Mouse (Mus musculus) embryo, embryonic 10.5 days (tissue): ENCODE measurements around the gene Nckipsd.

ENCODE experiments used
- DNase-seq: peaks from one replicate; pipeline ENCODE4 v3.0.0-alpha.2; 2015; ENCODE audit warnings: low spot score

The Nckipsd gene

GRCm38 (mm10) chr9:108808163-108808665 lies at the start of gene Nckipsd:
Gene Nckipsd (plus strand): TSS chr9:108808368.
- peak; percentile 96 for DNase-seq

GRCm38 (mm10) chr9:108759121-108759520 lies 49.0 kb upstream of the Nckipsd start:
- DNase-seq, result no peak

- DNase-seq, result peak; percentile 65
These were observed 48.4 kb upstream of the Nckipsd start for GRCm38 (mm10) chr9:108759805-108760204.

- DNase-seq, result no peak
These were observed 46.6 kb upstream of the Nckipsd start for GRCm38 (mm10) chr9:108761561-108761960.

- DNase-seq, result no peak
These were observed 43.2 kb upstream of the Nckipsd start for GRCm38 (mm10) chr9:108764971-108765370.

- DNase-seq, result no peak
These were observed 31.6 kb upstream of the Nckipsd start for GRCm38 (mm10) chr9:108776614-108777013.

- DNase-seq, result no peak
These were observed 30.9 kb upstream of the Nckipsd start for GRCm38 (mm10) chr9:108777276-108777675.

GRCm38 (mm10) chr9:108780959-108781358 lies 27.2 kb upstream of the Nckipsd start:
- no peak for DNase-seq

- DNase-seq, result peak; percentile 29
These were observed 26.3 kb upstream of the Nckipsd start for GRCm38 (mm10) chr9:108781891-108782290.

GRCm38 (mm10) chr9:108782836-108783547 lies 25.2 kb upstream of the Nckipsd start:
- peak; percentile 46 for DNase-seq

GRCm38 (mm10) chr9:108783548-108784463 lies 24.4 kb upstream of the Nckipsd start, which contains the start of gene Ip6k2:
Gene Ip6k2 (plus strand): TSS chr9:108783796.
- peak; percentile 99 for DNase-seq

- DNase-seq, result peak; percentile 82
These were observed 22.8 kb upstream of the Nckipsd start for GRCm38 (mm10) chr9:108785416-108785815.

- DNase-seq, result no peak
These were observed 21.7 kb upstream of the Nckipsd start for GRCm38 (mm10) chr9:108786494-108786893.

GRCm38 (mm10) chr9:108787080-108787479 lies 21.1 kb upstream of the Nckipsd start:
- DNase-seq, result no peak

GRCm38 (mm10) chr9:108788713-108789112 lies 19.5 kb upstream of the Nckipsd start:
- DNase-seq, result no peak

- DNase-seq, result no peak
These were observed 15.9 kb upstream of the Nckipsd start for GRCm38 (mm10) chr9:108792307-108792706.

- DNase-seq, result no peak
These were observed 15.4 kb upstream of the Nckipsd start for GRCm38 (mm10) chr9:108792730-108793129.

- no peak for DNase-seq
These were observed 12.9 kb upstream of the Nckipsd start for GRCm38 (mm10) chr9:108795281-108795680.

- DNase-seq, result peak; percentile 45
These were observed 12.4 kb upstream of the Nckipsd start for GRCm38 (mm10) chr9:108795762-108796161.

GRCm38 (mm10) chr9:108796351-108796981 lies 11.7 kb upstream of the Nckipsd start:
- DNase-seq, result no peak

GRCm38 (mm10) chr9:108797477-108797876 lies 10.7 kb upstream of the Nckipsd start:
- no peak for DNase-seq

- DNase-seq, result no peak
These were observed 9.6 kb upstream of the Nckipsd start for GRCm38 (mm10) chr9:108798508-108799075.
